Mouse (Mus musculus) retina, embryonic 14.5 days (tissue): ENCODE measurements around the gene Phex.

Experiments used
- DNase-seq: peaks from one replicate; pipeline ENCODE4 v3.0.0-alpha.2; 2015; ENCODE audit warnings: low spot score

The Phex gene

GRCm38 (mm10) chrX:157415212-157415611, at the start of gene Phex:
Gene Phex, minus strand, starts transcription at chrX:157415312.
- DNase-seq: no peak

DNA sequence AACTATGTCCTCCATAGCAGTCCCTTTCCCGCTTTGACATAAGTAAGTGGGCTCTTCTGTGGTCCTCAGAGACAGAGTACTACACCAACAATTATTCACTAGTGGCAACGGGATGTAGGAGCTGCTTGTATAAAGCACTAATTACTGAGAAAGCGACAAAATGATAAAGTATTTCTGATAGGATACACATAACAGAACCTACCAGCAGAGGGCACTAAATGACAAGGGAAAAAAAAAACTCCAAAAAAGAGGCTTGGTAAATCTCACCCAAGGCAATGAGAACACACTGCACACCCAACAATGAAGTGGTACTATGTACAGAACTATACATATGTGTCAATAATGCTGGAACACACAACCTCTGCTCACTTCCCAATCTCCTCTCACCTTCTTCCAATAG, 47.6 kb upstream of the Phex start:
- DNase-seq: peak; percentile 55

GRCm38 (mm10) chrX:157454430-157454829, 39.3 kb upstream of the Phex start:
- DNase-seq: peak; percentile 71

DNA sequence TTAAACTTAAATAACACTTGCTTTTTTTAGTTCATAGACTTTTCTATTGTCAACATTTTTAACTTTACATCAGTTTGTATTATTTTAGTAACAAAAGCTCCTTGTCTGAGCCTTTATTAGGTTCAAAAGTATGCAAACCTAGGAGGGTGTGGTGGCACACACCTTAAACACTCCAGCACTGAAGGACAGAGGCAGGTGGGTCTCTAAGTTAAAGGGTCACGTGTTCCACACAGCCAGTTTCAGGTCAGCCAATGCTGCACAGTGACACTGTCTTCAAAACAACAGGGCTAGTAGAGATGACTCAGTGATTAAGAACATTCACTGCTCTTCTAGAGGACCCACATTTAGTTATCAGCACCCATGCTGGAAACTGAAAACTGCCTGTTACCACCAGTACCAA, 33.9 kb upstream of the Phex start:
- DNase-seq: no peak

DNA sequence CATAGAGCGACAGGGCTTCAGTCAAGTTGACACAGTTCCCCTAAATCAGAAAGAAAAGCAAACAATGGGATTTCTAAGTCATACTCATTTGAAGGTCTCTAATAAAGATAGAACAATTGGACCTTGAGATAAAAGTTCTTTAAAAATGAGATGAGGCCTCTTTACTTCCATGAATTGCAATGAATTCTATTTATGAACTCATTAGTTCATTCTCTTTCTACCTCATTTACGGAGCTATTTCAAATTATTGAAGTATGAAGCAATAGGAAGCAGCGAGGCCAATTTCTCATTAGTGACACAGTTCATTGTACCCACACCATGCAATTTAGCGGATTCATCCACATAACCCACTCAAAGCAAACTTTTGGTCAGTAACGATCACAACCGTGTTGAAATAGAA, 32.3 kb upstream of the Phex start:
- peak; percentile 60 for DNase-seq

DNA sequence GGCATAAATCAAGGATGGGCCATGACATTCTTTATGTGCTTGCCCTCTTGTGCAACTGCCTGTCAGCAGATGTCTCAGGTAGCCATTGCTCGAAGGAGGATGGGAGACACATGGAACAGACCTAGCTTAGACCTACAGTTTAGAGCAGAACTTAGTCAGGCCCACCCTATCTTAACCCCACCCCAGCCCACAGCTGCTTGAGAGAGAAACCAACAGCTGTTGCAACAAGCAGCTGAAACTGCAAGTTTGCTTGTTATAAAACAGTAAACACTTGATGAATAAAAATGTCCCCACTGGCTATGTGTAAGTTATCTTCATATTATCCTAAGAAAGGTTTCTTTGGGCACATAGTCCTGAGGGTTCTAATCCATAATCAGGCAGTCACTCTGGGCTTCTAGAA, 19.7 kb upstream of the Phex start:
- no peak for DNase-seq

DNA sequence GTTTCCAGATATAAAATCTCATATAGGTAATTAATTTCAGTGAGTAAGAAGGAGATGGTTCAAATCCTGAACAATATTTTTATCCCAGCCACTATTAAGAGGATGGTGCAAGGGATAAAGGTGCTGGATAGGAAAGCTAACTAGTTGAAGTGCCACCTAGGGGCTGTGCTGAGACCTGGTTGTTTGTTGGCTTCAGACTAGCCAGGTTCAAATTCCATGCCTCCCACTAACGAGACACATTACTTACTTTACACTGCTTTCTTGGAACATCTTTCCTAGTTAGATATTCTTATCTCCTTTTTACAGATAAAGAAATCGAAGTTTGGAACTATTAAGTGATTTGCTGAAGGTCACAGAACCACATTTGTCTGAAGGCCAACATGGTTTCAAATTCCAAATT, 4.3 kb upstream of the Phex start:
- no peak for DNase-seq

- DNase-seq: no peak
Observed at GRCm38 (mm10) chrX:157404919-157405318, 10.2 kb downstream of the Phex start.

GRCm38 (mm10) chrX:157391241-157391640, 23.9 kb downstream of the Phex start:
- no peak for DNase-seq

- DNase-seq: no peak
Observed at GRCm38 (mm10) chrX:157390102-157390501, 25.0 kb downstream of the Phex start.

DNA sequence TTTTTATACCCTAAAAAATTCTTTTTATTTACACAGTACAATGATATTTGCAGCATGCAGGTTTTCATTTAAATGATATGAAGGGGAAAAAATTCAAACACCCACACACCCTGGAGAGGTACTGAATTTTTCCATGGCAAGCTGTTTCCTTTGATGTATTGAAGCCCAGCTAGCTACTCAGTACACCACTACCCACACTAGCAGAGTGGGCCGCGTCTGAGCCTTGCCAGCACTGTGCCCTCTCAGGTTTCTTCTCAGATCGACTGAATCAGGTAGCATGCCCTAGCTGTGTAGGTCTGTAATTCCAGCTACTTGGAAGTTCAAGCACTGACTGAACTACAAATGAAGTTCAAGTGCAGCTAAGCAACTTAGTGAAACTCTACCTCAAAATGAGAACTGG, 26.7 kb downstream of the Phex start:
- DNase-seq: no peak

DNA sequence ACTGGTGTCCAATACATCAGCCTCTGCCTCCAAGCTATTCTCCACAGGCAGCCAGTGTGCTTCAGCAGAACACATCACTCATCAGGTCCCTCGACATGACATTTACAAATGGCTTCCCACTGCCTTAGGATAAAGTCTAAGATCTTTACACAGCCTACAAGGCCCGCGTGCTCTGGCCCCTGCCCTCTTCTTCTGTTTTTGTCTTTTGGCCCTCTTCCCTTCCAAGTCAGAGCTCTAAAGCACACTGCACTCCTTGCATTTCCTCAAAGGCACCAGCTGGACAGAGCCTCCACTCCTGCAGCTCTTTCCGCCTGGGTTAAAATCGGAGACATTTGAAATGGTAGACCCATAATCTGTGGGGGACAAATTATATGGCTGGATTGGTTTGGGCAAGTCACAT, 28.1 kb downstream of the Phex start:
- no peak for DNase-seq

DNA sequence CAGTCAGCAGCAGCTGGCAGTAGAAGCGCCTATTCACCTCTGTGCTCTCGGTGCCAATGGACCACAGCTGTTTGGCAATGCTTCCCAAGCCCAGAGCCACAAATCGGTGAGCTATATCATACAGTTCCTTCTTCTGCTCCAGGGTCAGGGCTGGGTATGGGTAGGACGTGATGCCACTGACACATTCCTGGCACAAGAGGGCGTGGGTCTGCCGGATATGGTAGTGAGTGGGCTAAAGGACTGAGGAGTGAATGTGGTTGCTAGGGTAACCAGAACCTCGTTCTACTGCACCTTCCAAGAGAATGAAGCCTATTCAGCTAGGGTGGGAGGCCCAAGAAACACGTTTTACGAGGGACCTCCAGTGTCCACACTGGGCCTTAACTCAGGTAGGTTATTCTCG, 36.3 kb downstream of the Phex start:
- no peak for DNase-seq

DNA sequence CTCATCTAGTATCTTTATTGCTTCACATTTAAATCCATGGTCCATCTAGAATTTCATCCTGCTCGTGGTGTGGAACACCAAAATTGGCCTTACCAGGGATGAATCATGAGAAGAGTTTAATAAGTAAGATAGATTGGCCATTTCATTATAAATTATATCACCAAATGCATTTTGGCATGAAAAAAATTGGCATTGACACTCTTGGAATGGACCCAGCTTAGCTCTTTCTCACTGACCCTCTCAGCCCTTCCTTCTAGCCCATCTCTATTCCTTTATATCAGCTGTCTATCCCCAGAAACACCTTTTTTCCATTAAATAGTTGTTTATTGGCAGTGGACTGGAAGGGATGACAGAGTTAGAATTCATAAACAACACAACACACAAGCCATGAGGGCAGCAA, 37.7 kb downstream of the Phex start:
- no peak for DNase-seq

DNA sequence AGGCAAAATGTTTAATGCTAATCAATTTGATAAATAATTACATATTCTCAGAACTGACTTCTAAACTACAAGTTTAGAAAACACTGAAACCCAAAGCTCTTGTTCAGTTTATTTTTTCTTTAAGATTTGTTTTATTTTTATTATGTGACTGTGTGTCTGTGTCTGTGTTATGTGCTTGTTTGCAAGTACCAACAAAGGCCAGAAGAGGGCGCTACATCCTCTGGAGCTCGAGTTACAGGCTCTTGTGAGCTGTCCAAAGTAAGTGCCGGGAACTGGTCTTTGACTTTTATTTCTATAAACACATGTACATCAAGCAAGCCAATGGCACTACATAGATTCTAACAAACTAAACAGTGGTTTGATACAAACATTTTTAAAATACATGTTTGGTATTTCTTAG, 41.2 kb downstream of the Phex start:
- no peak for DNase-seq

DNA sequence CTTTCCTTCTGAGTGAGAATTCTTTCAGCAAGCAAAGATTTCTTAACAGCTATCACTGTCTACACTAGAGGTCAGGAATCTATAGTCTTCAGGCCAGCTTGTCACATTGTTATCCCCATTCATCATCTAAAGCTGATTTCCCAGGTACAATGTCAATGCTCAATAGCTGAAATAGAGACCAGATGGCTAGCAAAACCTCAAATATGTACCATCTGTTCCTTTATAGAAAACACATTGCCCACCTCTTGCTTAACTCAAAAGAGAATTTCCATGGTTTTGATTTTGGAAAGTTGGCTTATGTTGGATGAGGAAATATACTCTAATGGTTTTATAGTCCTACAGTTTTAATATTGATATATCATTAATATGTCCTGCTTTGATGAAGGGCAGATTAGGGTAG, 45.9 kb downstream of the Phex start:
- no peak for DNase-seq

GRCm38 (mm10) chrX:157355521-157355920, 59.6 kb downstream of the Phex start:
- DNase-seq: no peak

DNA sequence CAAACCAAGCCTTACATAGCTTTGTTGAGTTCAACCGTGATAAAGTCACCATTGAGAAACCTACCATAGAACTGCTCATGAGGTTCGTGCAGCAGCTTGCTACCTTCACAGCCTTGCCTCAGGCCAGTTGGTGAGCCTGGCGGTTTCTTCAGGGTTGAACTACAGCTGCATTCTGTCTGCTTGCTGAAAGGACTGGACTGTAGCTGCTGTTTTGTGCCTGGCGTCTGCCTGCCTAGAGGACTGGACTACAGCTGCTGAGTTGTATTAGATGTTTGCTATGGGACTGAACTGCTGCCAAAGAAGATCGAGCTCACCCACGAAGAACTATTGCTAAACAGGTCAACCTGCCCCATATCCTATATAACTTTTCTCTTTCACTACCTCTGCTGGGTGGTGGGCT, 68.9 kb downstream of the Phex start:
- DNase-seq: no peak

DNA sequence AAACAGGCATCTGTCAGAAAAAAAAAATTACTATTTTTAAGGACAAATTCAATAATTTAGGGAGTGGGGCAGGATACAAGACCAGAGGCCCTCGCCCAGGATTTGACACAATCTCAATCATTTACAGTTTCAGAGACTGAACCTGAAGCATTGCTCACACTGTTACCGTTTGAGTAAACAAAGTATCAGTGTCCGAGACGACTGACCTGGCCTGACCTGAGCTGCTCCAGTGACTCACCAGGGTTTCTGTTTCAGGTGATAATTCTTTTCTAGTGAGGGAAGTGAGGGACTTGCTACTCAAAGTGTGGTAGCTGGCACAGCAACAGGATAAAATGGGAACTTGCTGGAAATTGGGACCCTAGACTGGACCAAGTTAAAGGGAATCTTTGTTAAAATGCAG, 80.4 kb downstream of the Phex start:
- no peak for DNase-seq

- DNase-seq: no peak
Observed at GRCm38 (mm10) chrX:157329821-157330220, 85.3 kb downstream of the Phex start.

GRCm38 (mm10) chrX:157328396-157328795, 86.7 kb downstream of the Phex start:
- DNase-seq: no peak

GRCm38 (mm10) chrX:157327756-157328155, 87.4 kb downstream of the Phex start:
- no peak for DNase-seq

- DNase-seq: no peak
Observed at GRCm38 (mm10) chrX:157324396-157324795, 90.7 kb downstream of the Phex start.

- no peak for DNase-seq
Observed at GRCm38 (mm10) chrX:157310331-157310730, 104.8 kb downstream of the Phex start.

DNA sequence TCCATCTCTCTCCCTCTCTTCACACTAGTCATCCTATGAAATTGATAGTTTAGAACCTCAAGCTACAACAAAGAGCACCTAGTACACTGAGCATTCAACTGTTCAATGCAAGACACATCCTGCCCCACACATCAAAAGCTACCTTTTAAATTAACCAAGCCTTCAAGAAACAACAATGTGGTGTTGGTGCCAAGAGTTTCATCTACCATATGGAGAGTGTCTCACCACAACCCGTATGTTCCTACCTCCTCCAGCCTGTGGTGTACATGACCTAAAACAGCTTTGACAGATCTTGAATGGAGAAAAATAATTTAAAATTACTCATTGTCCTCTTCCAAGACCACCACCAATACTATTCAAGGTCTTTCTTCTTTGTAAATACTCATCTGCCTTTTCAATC, 106.9 kb downstream of the Phex start:
- no peak for DNase-seq
